7 mouse cellular contexts compared by ENCODE assay signal in the genomic region with DNA sequence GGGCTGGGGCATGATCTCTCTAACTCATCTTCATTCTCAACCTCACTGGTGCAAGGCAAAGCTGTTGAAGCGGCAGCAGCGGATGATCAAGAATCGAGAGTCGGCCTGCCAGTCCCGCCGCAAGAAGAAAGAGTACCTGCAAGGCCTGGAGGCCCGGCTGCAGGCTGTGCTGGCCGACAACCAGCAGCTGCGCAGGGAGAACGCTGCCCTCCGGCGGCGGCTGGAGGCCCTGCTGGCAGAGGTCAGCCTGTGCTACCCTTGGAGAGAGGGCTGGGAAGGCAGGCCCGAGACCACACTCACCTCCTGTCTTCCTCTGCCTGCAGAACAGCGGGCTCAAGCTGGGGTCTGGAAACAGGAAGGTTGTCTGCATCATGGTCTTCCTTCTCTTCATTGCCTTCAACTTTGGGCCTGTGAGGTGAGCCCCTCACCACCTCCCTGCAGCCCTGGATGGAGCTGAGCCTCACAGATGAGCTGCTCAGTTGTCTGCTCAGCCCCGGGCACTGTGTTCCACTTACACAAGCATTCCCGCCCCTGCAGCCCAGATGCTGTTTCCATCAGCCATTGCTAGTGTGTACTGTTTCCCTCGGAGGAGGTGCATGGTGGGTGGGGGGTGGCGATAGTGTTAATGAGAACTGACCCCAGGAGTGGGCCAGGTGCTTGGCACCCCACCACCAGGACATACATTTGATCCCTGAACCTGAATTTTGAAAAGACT. TPM values are rescaled to one million over a fixed set of nuclear protein-coding genes. Genes with fewer than 3 reads are reported as not detected.
A peak's percentile ranks its signal among the peaks of the same experiment; 100 is the strongest.
DNase-seq lines count a peak whose midpoint lies in the region; ATAC-seq and TF ChIP-seq lines count a peak whose summit lies in the region.

No protein-coding gene starts in this region.

- no peaks in the 10 kb centered on the region; the same call in 1 of the 2 replicates for H3K36me3 ChIP-seq in kidney, adult 2 months (ENCODE audit: control insufficient read depth, insufficient read depth, low read length)
- H3K36me3 ChIP-seq in kidney, embryonic 16.5 days (ENCODE audit: insufficient read depth, low read length): peaks cover 45% of the 10 kb centered on the region
- H3K36me3 ChIP-seq in MEL (ENCODE audit: control insufficient read depth in 1 of 2, insufficient read depth in 2 of 2, low read length in 2 of 2): peaks cover 0 to 5% of the 10 kb centered on the region in 2 experiments; a peak in 2 of 4 replicates

- peaks cover 15% of the 10 kb centered on the region for H3K79me2 ChIP-seq in MEL (ENCODE audit: control insufficient read depth, insufficient read depth, low read length, poor library complexity)

- H3K27ac ChIP-seq in kidney, adult 2 months (ENCODE audit: insufficient read depth, low read depth, low read length): no peak overlapping the region
- no peak overlapping the region for H3K27ac ChIP-seq in kidney, embryonic 16.5 days (ENCODE audit: low read length)
- no peak overlapping the region for H3K27ac ChIP-seq in MEL (ENCODE audit: control insufficient read depth, low read depth, low read length)
- H3K27ac ChIP-seq in embryonic fibroblast, embryonic 13.5 days (ENCODE audit: insufficient read depth, low read length): no peak overlapping the region

- no peak overlapping the region for H3K4me2 ChIP-seq in kidney, embryonic 16.5 days (replicated peaks; ENCODE audit: low read depth, low read length)

- H3K9ac ChIP-seq in kidney, embryonic 16.5 days (replicated peaks; ENCODE audit: low read length): no peak overlapping the region
- H3K9ac ChIP-seq in MEL (ENCODE audit: control insufficient read depth, low read depth, low read length, poor library complexity, severe bottlenecking): no peak overlapping the region

- intact Hi-C loops in left cerebral cortex, postnatal 36 days (cut with DNase I): loop anchor here (5.0 kb wide), 1 partner anchor 186 kb away; the partner anchor contains the start of genes Dxo and Stk19

- no peak overlapping the region for H3K4me3 ChIP-seq in kidney, adult 2 months (ENCODE audit: insufficient read depth, low read depth, low read length)
- H3K4me3 ChIP-seq in kidney, embryonic 16.5 days (ENCODE audit: low read length): no peak overlapping the region
- no peak overlapping the region for H3K4me3 ChIP-seq in MEL (ENCODE audit: control insufficient read depth in 1 of 2, insufficient read depth in 1 of 2, low read depth in 2 of 2, low read length in 2 of 2)
- H3K4me3 ChIP-seq in embryonic fibroblast, embryonic 13.5 days (ENCODE audit: insufficient read depth, low read length): no peak overlapping the region

- 43% methylated on average over 19 of the region's 19 CpGs for WGBS in kidney, adult 2 months
- WGBS in kidney, embryonic 16.5 days: 51% methylated on average over 19 of the region's 19 CpGs

- no peak for TF ChIP-seq POLR2A in kidney, adult 2 months (IDR thresholded peaks at IDR 0.05; ENCODE audit: low read depth, low read length)
- TF ChIP-seq POLR2A in MEL (IDR thresholded peaks at IDR 0.05; ENCODE audit: control insufficient read depth in 1 of 2, insufficient read depth in 1 of 2, low read depth in 1 of 2, low read length in 2 of 2, poor library complexity in 1 of 2): no peak
- no peak for TF ChIP-seq POLR2A in embryonic fibroblast, embryonic 13.5 days (IDR thresholded peaks at IDR 0.05; ENCODE audit: low read depth, low read length)

- no peak for ATAC-seq in kidney, embryonic 16.5 days (ENCODE audit: low FRiP score, low TSS enrichment)

- H3K9me3 ChIP-seq in kidney, embryonic 16.5 days (ENCODE audit: low read length): no peaks in the 10 kb centered on the region
- no peaks in the 10 kb centered on the region for H3K9me3 ChIP-seq in MEL (replicated peaks; ENCODE audit: insufficient read depth, low read length)

- peak; percentile 23 for TF ChIP-seq RAD21 in MEL (IDR thresholded peaks at IDR 0.05; ENCODE audit: low read depth, low read length)

- no peaks in the 10 kb centered on the region for H3K27me3 ChIP-seq in kidney, adult 2 months (replicated peaks; ENCODE audit: control insufficient read depth, insufficient read depth, low read length)
- H3K27me3 ChIP-seq in kidney, embryonic 16.5 days (ENCODE audit: insufficient read depth, low read length): no peaks in the 10 kb centered on the region
- no peaks in the 10 kb centered on the region for H3K27me3 ChIP-seq in MEL (ENCODE audit: control insufficient read depth in 1 of 2, insufficient read depth in 2 of 2, low read length in 2 of 2)

- no peak for TF ChIP-seq EP300 in MEL (IDR thresholded peaks at IDR 0.05; ENCODE audit: low read depth in 1 of 2, low read length in 2 of 2)

- DNase-seq in kidney, adult 2 months: peak; percentile 69
- DNase-seq in B cell, adult 2 months: peak; percentile 44 to 46
- no peak for DNase-seq in MEL (ENCODE audit: low read depth, low spot score)
- DNase-seq in thymus, postnatal 36 days: peak; percentile 61 to 70
- no peak for DNase-seq in left cerebral cortex, postnatal 36 days (ENCODE audit: low spot score in 2 of 2)

- TF ChIP-seq CTCF in kidney, adult 2 months (conservative IDR thresholded peaks at IDR 0.05; ENCODE audit: insufficient read depth, insufficient read length, low read depth, low read length): peak; percentile 54; the same call in 1 of the 2 replicates
- TF ChIP-seq CTCF in MEL (IDR thresholded peaks at IDR 0.05 in 2 of 3, conservative IDR thresholded peaks at IDR 0.05 in 1 of 3; ENCODE audit: control insufficient read depth in 1 of 3, insufficient read depth in 1 of 3, low read depth in 2 of 3, low read length in 3 of 3, poor library complexity in 1 of 3, severe bottlenecking in 1 of 3): peak; percentile 30 to 73 (median 51); a peak in 5 of 6 replicates
- peak; percentile 54 for TF ChIP-seq CTCF in embryonic fibroblast, embryonic 13.5 days (IDR thresholded peaks at IDR 0.05; ENCODE audit: borderline replicate concordance, insufficient read depth, low read length)

- peaks cover 8% of the 10 kb centered on the region; the same call in 1 of the 2 replicates for H3K4me1 ChIP-seq in kidney, adult 2 months (ENCODE audit: control insufficient read depth, insufficient read depth, low read length)
- peaks cover 25% of the 10 kb centered on the region for H3K4me1 ChIP-seq in kidney, embryonic 16.5 days (ENCODE audit: insufficient read depth, low read length)
- H3K4me1 ChIP-seq in MEL (ENCODE audit: control insufficient read depth in 1 of 2, insufficient read depth in 2 of 2, low read length in 2 of 2): peaks cover 0 to 8% of the 10 kb centered on the region in 2 experiments; a peak in 2 of 4 replicates
- H3K4me1 ChIP-seq in embryonic fibroblast, embryonic 13.5 days (ENCODE audit: control insufficient read depth, insufficient read depth, low read length): peaks cover 8% of the 10 kb centered on the region; the same call in 1 of the 2 replicates

TF ChIP-seq in MEL, 35 proteins besides CTCF, POLR2A, EP300 and RAD21:
- TF ChIP-seq CHD1 (IDR thresholded peaks at IDR 0.05; ENCODE audit: low read depth, low read length) (no peak), SMC3 (IDR thresholded peaks at IDR 0.05; ENCODE audit: low read depth, low read length) (peak; percentile 37)

RNA-seq across cellular contexts. Expression of gene Atf6b, which starts 4.7 kb away (rescaled TPM):
- polyA plus RNA-seq in kidney, adult 2 months (2012; rRNA removed): 52.5 and 65.5 TPM in 2 replicates
- polyA plus RNA-seq in kidney, embryonic 16.5 days (2015; fragmentation: Nextera tagmentation; extraction: Ambion mirVana): 103 and 106 TPM in 2 replicates
- 39.6 and 45.3 TPM in 2 replicates for total RNA-seq in MEL (2012; rRNA removed)
- polyA plus RNA-seq in MEL (2012; ENCODE audit: insufficient read depth in 1 of 2, insufficient read length in 2 of 2, low read depth in 1 of 2, low replicate concordance in 2 of 2, missing spikeins in 1 of 2): 100 to 1,000 TPM in 1 of 2 experiments, not detected in 1; 101 TPM
- 65.2 and 83.8 TPM in 2 replicates for polyA plus RNA-seq in embryonic fibroblast, embryonic 13.5 days (2011; ENCODE audit: insufficient read length, low read depth, missing spikeins)
- 10 to 100 TPM; 63.9 to 66.4 TPM for total RNA-seq in left cerebral cortex, postnatal 36 days (2021)

RNA-seq across cellular contexts. Expression of gene Fkbpl, which starts 7.1 kb away (rescaled TPM):
- 5.5 and 5.8 TPM in 2 replicates for polyA plus RNA-seq in kidney, adult 2 months (2012; rRNA removed)
- 17.5 and 17.7 TPM in 2 replicates for polyA plus RNA-seq in kidney, embryonic 16.5 days (2015; fragmentation: Nextera tagmentation; extraction: Ambion mirVana)
- 4.4 and 7.0 TPM in 2 replicates for total RNA-seq in MEL (2012; rRNA removed)
- polyA plus RNA-seq in MEL (2012; ENCODE audit: insufficient read depth in 1 of 2, insufficient read length in 2 of 2, low read depth in 1 of 2, low replicate concordance in 2 of 2, missing spikeins in 1 of 2): 1 to 10 TPM in 1 of 2 experiments, not detected in 1; 6.4 TPM
- polyA plus RNA-seq in embryonic fibroblast, embryonic 13.5 days (2011; ENCODE audit: insufficient read length, low read depth, missing spikeins): 17.9 and 20.2 TPM in 2 replicates
- total RNA-seq in left cerebral cortex, postnatal 36 days (2021): 10 to 100 TPM; 12.3 to 14.1 TPM

RNA-seq across cellular contexts. Expression of gene Tnxb, which starts 18.7 kb away (rescaled TPM):
- 5.5 and 8.5 TPM in 2 replicates for polyA plus RNA-seq in kidney, adult 2 months (2012; rRNA removed)
- polyA plus RNA-seq in kidney, embryonic 16.5 days (2015; fragmentation: Nextera tagmentation; extraction: Ambion mirVana): 0.51 and 0.52 TPM in 2 replicates
- total RNA-seq in MEL (2012; rRNA removed): 0.16 and 0.27 TPM in 2 replicates
- under 1 TPM in 1 of 2 experiments, not detected in 1; 0.28 TPM for polyA plus RNA-seq in MEL (2012; ENCODE audit: insufficient read depth in 1 of 2, insufficient read length in 2 of 2, low read depth in 1 of 2, low replicate concordance in 2 of 2, missing spikeins in 1 of 2)
- polyA plus RNA-seq in embryonic fibroblast, embryonic 13.5 days (2011; ENCODE audit: insufficient read length, low read depth, missing spikeins): 0.19 and 0.20 TPM in 2 replicates
- 1 to 10 TPM; 1.5 to 2.0 TPM for total RNA-seq in left cerebral cortex, postnatal 36 days (2021)

RNA-seq across cellular contexts. Expression of gene Prrt1, which starts 22.3 kb away (rescaled TPM):
- 2.7 and 3.2 TPM in 2 replicates for polyA plus RNA-seq in kidney, adult 2 months (2012; rRNA removed)
- 0.23 and 0.29 TPM in 2 replicates for polyA plus RNA-seq in kidney, embryonic 16.5 days (2015; fragmentation: Nextera tagmentation; extraction: Ambion mirVana)
- total RNA-seq in MEL (2012; rRNA removed): not detected in 2 replicates
- polyA plus RNA-seq in MEL (2012; ENCODE audit: insufficient read depth in 1 of 2, insufficient read length in 2 of 2, low read depth in 1 of 2, low replicate concordance in 2 of 2, missing spikeins in 1 of 2): 1 to 10 TPM in 1 of 2 experiments, not detected in 1; 1.0 TPM
- polyA plus RNA-seq in embryonic fibroblast, embryonic 13.5 days (2011; ENCODE audit: insufficient read length, low read depth, missing spikeins): 0.53 TPM in 1 of 2 replicates, not detected in the other
- 100 to 1,000 TPM; 148 to 168 TPM for total RNA-seq in left cerebral cortex, postnatal 36 days (2021)

RNA-seq across cellular contexts. Expression of gene Ppt2, which starts 23.4 kb away (rescaled TPM):
- 118 and 123 TPM in 2 replicates for polyA plus RNA-seq in kidney, adult 2 months (2012; rRNA removed)
- polyA plus RNA-seq in kidney, embryonic 16.5 days (2015; fragmentation: Nextera tagmentation; extraction: Ambion mirVana): 47.3 and 53.7 TPM in 2 replicates
- total RNA-seq in MEL (2012; rRNA removed): 20.2 and 29.2 TPM in 2 replicates
- polyA plus RNA-seq in MEL (2012; ENCODE audit: insufficient read depth in 1 of 2, insufficient read length in 2 of 2, low read depth in 1 of 2, low replicate concordance in 2 of 2, missing spikeins in 1 of 2): 100 to 1,000 TPM in 1 of 2 experiments, 10 to 100 TPM in 1; 67.1 to 147 TPM
- 28.2 and 32.3 TPM in 2 replicates for polyA plus RNA-seq in embryonic fibroblast, embryonic 13.5 days (2011; ENCODE audit: insufficient read length, low read depth, missing spikeins)
- total RNA-seq in left cerebral cortex, postnatal 36 days (2021): 10 to 100 TPM; 37.2 to 47.1 TPM

Comparison
In these comparisons a context has a peak if more than half of its experiments do, and no peak if none do; other contexts are left out.
1. DNase-seq: peak in kidney, adult 2 months (single experiment), B cell, adult 2 months (2 of 2) and thymus, postnatal 36 days (2 of 2); none in MEL (single experiment) and left cerebral cortex, postnatal 36 days (0 of 2).
2. Peak in every context shown above with its lines, with median percentiles within 50 percentile points of each other: CTCF ChIP-seq.